Mouse (Mus musculus): ENCODE results near the gene Spaca6.

DNA sequence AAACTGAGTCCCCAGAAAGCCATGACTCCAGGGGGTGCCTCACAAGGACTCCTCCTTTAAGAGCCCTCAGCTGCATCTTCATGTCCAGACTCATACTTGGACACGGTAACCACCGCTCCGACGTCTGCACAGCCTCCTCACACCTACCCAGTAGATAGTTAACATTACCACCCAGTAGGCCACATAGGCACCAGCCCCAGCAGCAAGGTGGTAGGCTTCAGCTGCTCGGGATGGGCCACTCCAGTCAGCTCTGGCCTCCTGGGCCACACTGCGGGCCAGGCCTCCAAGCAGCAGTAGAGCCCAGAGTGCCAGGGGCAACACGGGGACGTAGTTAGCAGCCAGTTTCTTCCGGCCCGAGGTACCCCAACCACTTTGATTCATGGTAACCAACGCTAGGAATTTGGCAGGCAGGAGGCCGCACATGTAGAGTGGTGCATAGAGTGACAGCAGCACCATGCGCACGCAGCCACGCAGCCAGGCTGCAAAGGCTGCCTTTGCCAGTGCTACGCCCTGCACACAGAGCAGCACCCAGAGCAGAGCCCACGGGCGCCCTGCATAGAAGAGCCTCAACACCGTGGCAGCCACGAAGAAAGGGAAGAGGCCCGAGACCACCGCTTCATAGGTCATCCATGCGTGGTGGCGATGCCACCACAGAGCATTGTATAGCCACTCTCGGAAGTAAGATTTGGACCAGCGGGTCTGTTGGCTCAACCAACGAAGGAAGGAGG is 16.7 kb downstream of the Spaca6 start:
- TF ChIP-seq CTCF (IDR thresholded peaks at IDR 0.05) = no peak
- TF ChIP-seq POLR2A (IDR thresholded peaks at IDR 0.05; ENCODE audit: insufficient read depth, low read depth, low read length) = no peak
- TF ChIP-seq EP300 (IDR thresholded peaks at IDR 0.05; ENCODE audit: insufficient read depth, low read depth, low read length) = no peak

Data from heart, adult 2 months (tissue).